Mouse (Mus musculus) lung, adult 2 months (tissue): ENCODE measurements around the gene Coq8b.

Experiments
- CTCF ChIP-seq: fragments of 200-500 bp; IDR thresholded peaks from 2 replicates; pipeline ENCODE4 v1.5.1; 2011; ENCODE audit warnings: mild to moderate bottlenecking, low read length, control low read depth; ENCODE audit not compliant: insufficient read depth
- POLR2A ChIP-seq: fragments of 200-500 bp; IDR thresholded peaks from 2 replicates; pipeline ENCODE4 v1.6.1; 2011; ENCODE audit warnings: low read depth, mild to moderate bottlenecking, control low read depth, low read length, borderline replicate concordance; ENCODE audit errors: extremely low read depth

- TF ChIP-seq POLR2A (no peak), CTCF (no peak)
These were observed 10.9 kb upstream of the Coq8b start for GRCm38 (mm10) chr7:27221939-27222338.
